Mouse (Mus musculus) CH12.LX (cell line): ENCODE measurements at regions not wholly inside any gene's neighbourhood (a gene's known extent, or its start where the extent isn't known, plus 50 kb on each side); places are given as distances from the start of the nearest gene placed in this dataset.
A peak's percentile ranks its signal among the peaks of the same experiment; 100 is the strongest.

Experiments used
- DNase-seq: peaks from one replicate; pipeline ENCODE4 v3.0.0-alpha.2; 2013; ENCODE audit errors: extremely low read depth
- H3K27ac ChIP-seq: 2 replicates; pipeline ENCODE4 v1.5.1; 2012; ENCODE audit warnings: low read depth, mild to moderate bottlenecking, control low read depth, moderate library complexity; ENCODE audit not compliant: insufficient read depth
- H3K27me3 ChIP-seq: replicated peaks from 2 replicates; pipeline ENCODE3; 2012; ENCODE audit warnings: inconsistent platforms
- H3K36me3 ChIP-seq, 2 experiments: replicated peaks in 1 of 2; 2 replicates each; pipeline versions ENCODE3 to v1.6.1; 2012; ENCODE audit warnings: inconsistent platforms in 1 of 2, low read length in 1 of 2, mild to moderate bottlenecking in 1 of 2, mixed read lengths in 1 of 2, moderate library complexity in 1 of 2; ENCODE audit not compliant: control insufficient read depth in 1 of 2, insufficient read depth in 1 of 2
- H3K4me1 ChIP-seq, 2 experiments: 2 replicates each; pipeline ENCODE4 v1.6.1; 2012; ENCODE audit warnings: inconsistent platforms in 1 of 2, moderate library complexity in 1 of 2; ENCODE audit not compliant: insufficient read depth in 2 of 2, control insufficient read depth in 1 of 2
- H3K4me2 ChIP-seq: 2 replicates; pipeline ENCODE4 v1.6.1; 2012; ENCODE audit warnings: low read depth, mild to moderate bottlenecking, control low read depth; ENCODE audit not compliant: poor library complexity, insufficient read depth, severe bottlenecking
- H3K4me3 ChIP-seq, 3 experiments: fragments of 150-350 bp in 1 of 3; sonication (generic) in 1 of 3; replicated peaks in 1 of 3; 2 replicates each; pipeline versions ENCODE3 to v1.5.1; 2011 to 2012; ENCODE audit warnings: low read depth in 2 of 3, low read length in 2 of 3, mild to moderate bottlenecking in 2 of 3, moderate library complexity in 2 of 3, control low read depth in 1 of 3, improper control_type of control experiment in 1 of 3, inconsistent platforms in 1 of 3, mixed read lengths in 1 of 3; ENCODE audit not compliant: poor library complexity in 1 of 3
- H3K79me2 ChIP-seq: replicated peaks from 2 replicates; pipeline ENCODE4 v1.6.1; 2012; ENCODE audit warnings: mild to moderate bottlenecking, moderate library complexity; ENCODE audit not compliant: control insufficient read depth, poor library complexity, insufficient read depth, severe bottlenecking; ENCODE audit errors: extremely low read depth
- H3K9ac ChIP-seq: 2 replicates; pipeline ENCODE4 v1.6.1; 2012; ENCODE audit warnings: low read depth, mild to moderate bottlenecking, control low read depth, moderate library complexity; ENCODE audit not compliant: insufficient read depth
- H3K9me3 ChIP-seq: replicated peaks from 2 replicates; pipeline ENCODE3; 2012; ENCODE audit warnings: low read length, inconsistent platforms, mixed read lengths
- BHLHE40 ChIP-seq: IDR thresholded peaks from 2 replicates; pipeline ENCODE4 v1.6.1; 2011; ENCODE audit warnings: mild to moderate bottlenecking, low read depth, low read length, improper control_type of control experiment
- CHD1 ChIP-seq: IDR thresholded peaks from 2 replicates; pipeline ENCODE4 v1.6.1; 2012; ENCODE audit warnings: low read depth, low read length, improper control_type of control experiment, inconsistent platforms
- CTCF ChIP-seq, 2 experiments: IDR thresholded peaks in 1 of 2; conservative IDR thresholded peaks in 1 of 2; 2 replicates each; pipeline ENCODE4 v1.5.1; 2011 to 2012; ENCODE audit warnings: low read depth in 2 of 2, low read length in 2 of 2, improper control_type of control experiment in 1 of 2, inconsistent platforms in 1 of 2, mild to moderate bottlenecking in 1 of 2, moderate library complexity in 1 of 2
- EP300 ChIP-seq: IDR thresholded peaks from 2 replicates; pipeline ENCODE4 v1.6.1; 2011; ENCODE audit warnings: low read length, improper control_type of control experiment
- ETS1 ChIP-seq: conservative IDR thresholded peaks from 2 replicates; pipeline ENCODE4 v1.6.1; 2012; ENCODE audit warnings: low read depth, mild to moderate bottlenecking, inconsistent platforms, low read length, improper control_type of control experiment, moderate library complexity
- IRF4 ChIP-seq: IDR thresholded peaks from 2 replicates; pipeline ENCODE4 v1.6.1; 2014; ENCODE audit warnings: low read depth, mild to moderate bottlenecking, inconsistent platforms, low read length, improper control_type of control experiment
- JUN ChIP-seq: IDR thresholded peaks from 2 replicates; pipeline ENCODE4 v1.6.1; 2011; ENCODE audit warnings: low read depth, mild to moderate bottlenecking, low read length, improper control_type of control experiment, moderate library complexity; ENCODE audit not compliant: insufficient read depth
- JUND ChIP-seq: conservative IDR thresholded peaks from 2 replicates; pipeline ENCODE4 v1.6.1; 2011; ENCODE audit warnings: low read depth, low read length, improper control_type of control experiment
- MAX ChIP-seq: IDR thresholded peaks from 2 replicates; pipeline ENCODE4 v1.6.1; 2011; ENCODE audit warnings: low read length, improper control_type of control experiment
- MAZ ChIP-seq: IDR thresholded peaks from 2 replicates; pipeline ENCODE4 v1.6.1; 2012; ENCODE audit warnings: low read depth, mild to moderate bottlenecking, inconsistent platforms, low read length, improper control_type of control experiment, moderate library complexity
- MEF2A ChIP-seq: IDR thresholded peaks from 2 replicates; pipeline ENCODE4 v1.6.1; 2014; ENCODE audit warnings: low read depth, mild to moderate bottlenecking, inconsistent platforms, low read length, improper control_type of control experiment, borderline replicate concordance
- MXI1 ChIP-seq: IDR thresholded peaks from 2 replicates; pipeline ENCODE4 v1.6.1; 2011; ENCODE audit warnings: mild to moderate bottlenecking, low read depth, low read length, improper control_type of control experiment
- MYC ChIP-seq: IDR thresholded peaks from 2 replicates; pipeline ENCODE4 v1.6.1; 2011; ENCODE audit warnings: low read depth, mild to moderate bottlenecking, improper control_type of control experiment, low read length
- PAX5 ChIP-seq: IDR thresholded peaks from 2 replicates; pipeline ENCODE4 v1.6.1; 2012; ENCODE audit warnings: low read length, inconsistent platforms, mixed read lengths
- POLR2AphosphoS2 ChIP-seq: IDR thresholded peaks from 2 replicates; pipeline ENCODE4 v1.6.1; 2011; ENCODE audit warnings: low read depth, low read length, improper control_type of control experiment
- RAD21 ChIP-seq: IDR thresholded peaks from 2 replicates; pipeline ENCODE4 v1.6.1; 2011; ENCODE audit warnings: low read depth, mild to moderate bottlenecking, low read length, improper control_type of control experiment, moderate library complexity
- RCOR1 ChIP-seq: conservative IDR thresholded peaks from 2 replicates; pipeline ENCODE4 v1.6.1; 2012; ENCODE audit warnings: low read depth, mild to moderate bottlenecking, inconsistent platforms, low read length, improper control_type of control experiment
- SMC3 ChIP-seq: IDR thresholded peaks from 2 replicates; pipeline ENCODE4 v1.6.1; 2011; ENCODE audit warnings: low read depth, low read length, improper control_type of control experiment
- TCF12 ChIP-seq: IDR thresholded peaks from 2 replicates; pipeline ENCODE4 v1.6.1; 2014; ENCODE audit warnings: low read depth, mild to moderate bottlenecking, inconsistent platforms, low read length, improper control_type of control experiment
- UBTF ChIP-seq: IDR thresholded peaks from 2 replicates; pipeline ENCODE4 v1.6.1; 2012; ENCODE audit warnings: low read depth, mild to moderate bottlenecking, inconsistent platforms, low read length, improper control_type of control experiment, moderate library complexity
- USF1 ChIP-seq: IDR thresholded peaks from 2 replicates; pipeline ENCODE4 v1.6.1; 2014; ENCODE audit warnings: low read depth, mild to moderate bottlenecking, inconsistent platforms, low read length, improper control_type of control experiment
- USF2 ChIP-seq: conservative IDR thresholded peaks from 2 replicates; pipeline ENCODE4 v1.6.1; 2011; ENCODE audit warnings: low read depth, low read length, improper control_type of control experiment
- ZC3H11A ChIP-seq: IDR thresholded peaks from 2 replicates; pipeline ENCODE4 v1.6.1; 2012; ENCODE audit warnings: low read depth, mild to moderate bottlenecking, inconsistent platforms, low read length, improper control_type of control experiment
- ZMIZ1 ChIP-seq: IDR thresholded peaks from 2 replicates; pipeline ENCODE4 v1.6.1; 2012; ENCODE audit warnings: low read depth, mild to moderate bottlenecking, inconsistent platforms, low read length, improper control_type of control experiment
- dilution Hi-C: fragments of 300-500 bp; cut with MboI; formaldehyde crosslinking; loops from 2 replicates; pipeline ENCODE4 v1.14.3; 2020; ENCODE audit warnings: low sequenced_read_pairs; ENCODE audit not compliant: extremely low pct_unique_long_range_greater_than_20kb, extremely low pct_ligation_motif_present
- in situ Hi-C: fragments of 300-500 bp; cut with MboI; formaldehyde crosslinking; loops from 3 replicates; pipeline ENCODE4 v1.14.3; 2019; ENCODE audit warnings: low sequenced_read_pairs, low pct_ligation_motif_present, low pct_unique_long_range_greater_than_20kb, mixed read lengths

DNA sequence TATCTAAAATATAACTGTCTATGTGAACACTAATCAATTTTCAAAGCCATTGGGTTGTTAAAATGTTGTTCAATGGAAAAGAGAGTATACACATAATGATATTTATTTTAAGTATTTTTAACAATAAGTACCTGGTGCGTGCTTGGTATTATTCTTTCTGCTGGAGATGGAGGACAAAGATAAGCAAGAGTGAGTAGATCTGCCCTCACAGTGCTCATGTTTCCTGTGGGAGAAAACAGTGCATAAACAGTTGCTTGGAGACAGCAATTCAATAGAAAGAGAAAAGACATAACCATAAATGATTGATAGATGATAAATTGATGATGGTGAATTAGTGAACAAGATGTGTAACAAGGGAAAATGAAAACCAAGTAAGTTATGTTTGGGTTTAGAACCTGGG lies 384.4 kb upstream of the Cblb start:
- DNase-seq: no peak
- Histone ChIP-seq H3K9me3 (no peaks in the 10 kb centered on the region), H3K36me3 (no peaks in the 10 kb centered on the region), H3K79me2 (no peaks in the 10 kb centered on the region), H3K27ac (no peak overlapping the region), H3K4me1 (peaks cover 3 to 10% of the 10 kb centered on the region in 2 experiments; a peak in 3 of 4 replicates), H3K27me3 (no peaks in the 10 kb centered on the region), H3K4me3 (no peak overlapping the region), H3K9ac (no peak overlapping the region), H3K4me2 (no peak overlapping the region)
- in situ Hi-C loops: no loop called here
- TF ChIP-seq UBTF: no peak
- TF ChIP-seq MYC: no peak
- no peak for TF ChIP-seq USF2
- no peak for TF ChIP-seq ZMIZ1
- TF ChIP-seq JUND: no peak
- no peak for TF ChIP-seq MAX
- no peak for TF ChIP-seq JUN
- TF ChIP-seq MXI1: no peak
- TF ChIP-seq POLR2AphosphoS2: no peak
- TF ChIP-seq MAZ: no peak
- no peak for TF ChIP-seq USF1
- TF ChIP-seq ETS1: no peak
- TF ChIP-seq ZC3H11A: no peak
- TF ChIP-seq TCF12: no peak
- TF ChIP-seq RAD21: no peak
- no peak for TF ChIP-seq SMC3
- no peak for TF ChIP-seq CHD1
- dilution Hi-C loops: no loop called here

DNA sequence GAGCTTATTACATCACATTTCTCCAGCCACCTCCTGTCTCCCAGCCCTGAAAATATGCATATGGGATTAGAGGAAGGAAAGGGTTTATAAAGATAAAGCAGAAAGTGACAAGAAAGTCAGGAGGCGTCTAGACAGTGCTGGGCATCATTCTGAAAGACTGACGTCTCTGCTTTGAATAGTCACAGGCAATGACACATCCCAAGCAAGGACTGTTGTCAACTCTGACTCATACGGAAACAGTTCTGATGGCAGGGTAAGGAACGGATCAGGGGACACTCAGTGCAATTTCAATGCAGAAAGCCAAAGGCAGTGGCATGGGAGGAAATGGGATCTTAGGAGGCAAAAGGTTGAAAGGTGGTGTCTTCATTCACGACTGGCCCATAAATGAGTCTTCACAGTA lies 380.9 kb upstream of the Cblb start:
- H3K27me3 ChIP-seq: no peaks in the 10 kb centered on the region
- H3K27ac ChIP-seq: no peak overlapping the region
- in situ Hi-C loops (no loop called here), dilution Hi-C loops (no loop called here)
- TF ChIP-seq BHLHE40 (peak; percentile 79), IRF4 (peak; percentile 88), ETS1 (peak; percentile 76), CTCF (conservative IDR thresholded peaks at IDR 0.05 in 1 of 2, IDR thresholded peaks at IDR 0.05 in 1 of 2; ENCODE audit: low read depth in 2 of 2, low read length in 2 of 2) (no peak), PAX5 (no peak), JUN (peak; percentile 79), MEF2A (peak; percentile 33; the same call in 1 of the 2 replicates), RCOR1 (0 out of 2 replicates have a peak, but pooled peaks have one; percentile 42), EP300 (peak; percentile 89), JUND (peak; percentile 74)
- H3K9ac ChIP-seq: peak overlapping the region; percentile 18; the same call in 1 of the 2 replicates
- H3K4me1 ChIP-seq: peaks cover 3 to 10% of the 10 kb centered on the region in 2 experiments; a peak in 3 of 4 replicates
- H3K36me3 ChIP-seq: no peaks in the 10 kb centered on the region
- H3K9me3 ChIP-seq: no peaks in the 10 kb centered on the region
- peak; percentile 77 for DNase-seq
- no peaks in the 10 kb centered on the region for H3K79me2 ChIP-seq
- peak overlapping the region; percentile 51 for H3K4me2 ChIP-seq
- no peak overlapping the region for H3K4me3 ChIP-seq
